Mouse (Mus musculus): ENCODE results near the gene Shq1. TPM values are rescaled to one million over a fixed set of nuclear protein-coding genes. Genes with fewer than 3 reads are reported as not detected.
A peak's percentile ranks its signal among the peaks of the same experiment; 100 is the strongest.

The Shq1 gene
- polyA plus RNA-seq, 1 experiment from 2014 or later = 16.6 TPM

DNA sequence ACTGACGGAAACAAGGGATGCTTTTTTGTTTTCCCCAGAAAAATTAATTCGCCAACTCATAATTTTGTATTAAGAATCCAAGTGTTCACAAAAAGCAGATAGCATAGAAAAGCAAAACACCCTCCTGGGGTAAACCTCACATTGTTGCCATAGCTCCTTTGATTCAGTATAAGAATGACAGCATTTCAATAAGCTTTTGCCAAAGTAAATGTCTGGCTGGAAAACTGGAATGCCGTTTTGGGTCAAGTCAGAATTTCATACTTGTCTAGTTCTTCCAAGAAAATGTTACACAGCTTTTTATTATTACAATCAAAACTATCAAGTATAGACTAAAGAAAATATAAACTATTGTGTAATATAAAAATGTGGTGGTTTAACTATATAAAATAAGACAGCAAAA is 61.7 kb downstream of the Shq1 start:
- DNase-seq (ENCODE audit: low spot score) (no peak), ATAC-seq (replicated peaks; ENCODE audit: low FRiP score, low TSS enrichment, low read depth) (no peak)
- no peak overlapping the region for H3K4me2 ChIP-seq (ENCODE audit: low read length)
- no peaks in the 10 kb centered on the region for H3K4me1 ChIP-seq (replicated peaks; ENCODE audit: control insufficient read depth, insufficient read depth, low read length)
- H3K9ac ChIP-seq (ENCODE audit: low read length) = no peak overlapping the region
- no peaks in the 10 kb centered on the region for H3K27me3 ChIP-seq (replicated peaks; ENCODE audit: control insufficient read depth, insufficient read depth, low read length)
- H3K36me3 ChIP-seq (ENCODE audit: control insufficient read depth, insufficient read depth, low read length) = 0 out of 2 replicates have a peak, but pooled peaks cover 4% of the 10 kb centered on the region
- 90% methylated on average over 3 of the region's 3 CpGs for WGBS
- H3K27ac ChIP-seq (ENCODE audit: low read depth) = no peak overlapping the region
- H3K9me3 ChIP-seq (ENCODE audit: control insufficient read depth, low read length) = no peaks in the 10 kb centered on the region
- H3K4me3 ChIP-seq (ENCODE audit: low read depth, low read length) = no peak overlapping the region

DNA sequence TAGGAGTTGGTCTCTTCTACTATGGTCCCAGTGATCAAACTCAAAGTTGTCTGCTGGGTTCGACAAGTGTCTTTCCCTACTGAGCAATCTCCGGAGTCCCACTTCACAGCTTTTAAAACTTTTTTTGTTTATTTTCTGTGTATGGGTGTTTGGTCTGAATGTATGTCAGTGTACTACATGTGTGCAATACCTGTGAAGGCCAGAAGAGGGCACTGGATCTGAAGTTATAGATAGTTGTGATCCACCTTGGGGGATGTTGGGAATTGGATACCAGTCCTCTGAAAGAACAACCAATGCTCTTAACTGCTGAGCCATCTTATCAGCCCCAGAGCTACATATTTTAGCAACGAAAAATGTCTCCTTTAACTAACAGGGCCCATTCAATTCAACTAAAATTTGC is 62.5 kb downstream of the Shq1 start:
- WGBS = 90% methylated on average over 3 of the region's 3 CpGs
- Histone ChIP-seq H3K9me3 (ENCODE audit: control insufficient read depth, low read length) (no peaks in the 10 kb centered on the region), H3K4me1 (replicated peaks; ENCODE audit: control insufficient read depth, insufficient read depth, low read length) (no peaks in the 10 kb centered on the region), H3K36me3 (ENCODE audit: control insufficient read depth, insufficient read depth, low read length) (0 out of 2 replicates have a peak, but pooled peaks cover 4% of the 10 kb centered on the region), H3K27me3 (replicated peaks; ENCODE audit: control insufficient read depth, insufficient read depth, low read length) (no peaks in the 10 kb centered on the region), H3K9ac (ENCODE audit: low read length) (no peak overlapping the region), H3K4me2 (ENCODE audit: low read length) (no peak overlapping the region), H3K4me3 (ENCODE audit: low read depth, low read length) (no peak overlapping the region), H3K27ac (ENCODE audit: low read depth) (no peak overlapping the region)
- ATAC-seq (replicated peaks; ENCODE audit: low FRiP score, low TSS enrichment, low read depth) (no peak), DNase-seq (ENCODE audit: low spot score) (no peak)

DNA sequence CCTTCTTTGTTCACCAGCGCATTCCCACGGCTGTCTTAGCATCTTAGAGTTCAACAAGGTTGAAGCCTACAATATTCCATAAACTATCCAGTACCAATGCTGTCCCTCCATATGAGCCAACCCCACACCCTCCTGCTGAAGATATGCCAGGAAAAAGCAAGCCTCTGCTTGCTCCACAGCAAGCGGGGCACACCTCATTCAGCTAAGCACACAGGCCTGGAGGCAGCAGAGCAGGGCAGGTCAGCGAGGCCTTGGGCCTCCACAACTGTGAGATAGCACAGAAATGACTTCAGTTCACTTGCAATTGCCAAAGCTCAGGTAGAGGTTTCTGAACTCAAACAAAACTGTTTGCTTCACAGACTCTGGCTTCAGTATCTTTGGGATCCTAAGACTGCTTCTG is 64.2 kb downstream of the Shq1 start:
- H3K4me3 ChIP-seq (ENCODE audit: low read depth, low read length) = no peak overlapping the region
- H3K4me2 ChIP-seq (ENCODE audit: low read length) = no peak overlapping the region
- DNase-seq (ENCODE audit: low spot score) (no peak), ATAC-seq (replicated peaks; ENCODE audit: low FRiP score, low TSS enrichment, low read depth) (no peak)
- no peaks in the 10 kb centered on the region for H3K9me3 ChIP-seq (ENCODE audit: control insufficient read depth, low read length)
- no peak overlapping the region for H3K27ac ChIP-seq (ENCODE audit: low read depth)
- H3K4me1 ChIP-seq (replicated peaks; ENCODE audit: control insufficient read depth, insufficient read depth, low read length) = no peaks in the 10 kb centered on the region; the same call in 1 of the 2 replicates
- H3K36me3 ChIP-seq (ENCODE audit: control insufficient read depth, insufficient read depth, low read length) = 0 out of 2 replicates have a peak, but pooled peaks cover 4% of the 10 kb centered on the region
- 66% methylated on average over 4 of the region's 4 CpGs for whole genome bisulfite sequencing
- no peak overlapping the region for H3K9ac ChIP-seq (ENCODE audit: low read length)
- no peaks in the 10 kb centered on the region for H3K27me3 ChIP-seq (replicated peaks; ENCODE audit: control insufficient read depth, insufficient read depth, low read length)

DNA sequence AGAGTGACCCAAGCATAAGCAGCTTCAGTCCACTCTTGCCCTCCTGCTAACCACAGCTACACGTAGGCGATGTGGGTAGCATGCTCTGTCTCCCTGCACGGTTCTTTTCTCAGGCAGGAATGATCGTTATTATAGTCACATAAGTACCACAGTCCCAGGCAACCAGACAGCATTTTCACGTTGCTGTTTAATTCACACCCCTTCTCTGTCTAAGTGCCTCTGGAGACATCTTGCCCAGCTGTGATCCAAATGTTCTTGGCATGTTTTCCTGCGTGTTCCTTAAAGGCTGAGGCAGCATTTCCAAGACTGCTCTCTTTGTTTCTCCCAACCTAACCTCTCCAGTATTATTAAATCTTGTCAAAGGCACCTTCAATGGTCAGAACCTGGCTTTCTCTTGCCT is 67.3 kb downstream of the Shq1 start:
- Histone ChIP-seq H3K27ac (ENCODE audit: low read depth) (0 out of 2 replicates have a peak overlapping the region, but pooled peaks have one; percentile 47), H3K9me3 (ENCODE audit: control insufficient read depth, low read length) (no peaks in the 10 kb centered on the region), H3K27me3 (replicated peaks; ENCODE audit: control insufficient read depth, insufficient read depth, low read length) (no peaks in the 10 kb centered on the region), H3K4me2 (ENCODE audit: low read length) (no peak overlapping the region), H3K36me3 (ENCODE audit: control insufficient read depth, insufficient read depth, low read length) (0 out of 2 replicates have a peak, but pooled peaks cover 4% of the 10 kb centered on the region), H3K4me1 (replicated peaks; ENCODE audit: control insufficient read depth, insufficient read depth, low read length) (no peaks in the 10 kb centered on the region; the same call in 1 of the 2 replicates), H3K4me3 (ENCODE audit: low read depth, low read length) (no peak overlapping the region), H3K9ac (ENCODE audit: low read length) (no peak overlapping the region)
- no peak for DNase-seq (ENCODE audit: low spot score)
- 71% methylated on average over 6 of the region's 6 CpGs for WGBS
- ATAC-seq (replicated peaks; ENCODE audit: low FRiP score, low TSS enrichment, low read depth) = no peak

DNA sequence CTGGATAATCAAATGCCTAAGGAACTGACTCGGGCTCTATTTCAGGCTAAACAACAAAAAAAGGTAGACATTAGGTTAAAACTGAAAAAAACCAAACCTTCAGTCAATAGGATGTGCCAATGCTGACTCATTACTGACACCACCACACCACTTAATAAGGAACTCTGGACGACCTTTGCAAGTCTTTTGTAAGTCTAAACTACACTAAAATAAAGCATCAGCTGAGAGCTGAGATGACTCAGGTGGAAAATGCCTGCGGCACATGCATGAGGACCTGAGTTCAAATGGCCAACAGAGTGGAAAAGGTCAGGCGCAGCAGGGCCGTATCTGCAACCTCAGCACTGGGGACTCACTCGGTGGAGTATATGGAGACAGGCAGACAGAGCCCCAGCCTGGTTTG is 69.3 kb downstream of the Shq1 start:
- WGBS = 83% methylated on average over 6 of the region's 6 CpGs
- Histone ChIP-seq H3K27ac (ENCODE audit: low read depth) (no peak overlapping the region), H3K27me3 (replicated peaks; ENCODE audit: control insufficient read depth, insufficient read depth, low read length) (no peaks in the 10 kb centered on the region), H3K4me3 (ENCODE audit: low read depth, low read length) (no peak overlapping the region), H3K4me1 (replicated peaks; ENCODE audit: control insufficient read depth, insufficient read depth, low read length) (no peaks in the 10 kb centered on the region; the same call in 1 of the 2 replicates), H3K4me2 (ENCODE audit: low read length) (no peak overlapping the region), H3K9ac (ENCODE audit: low read length) (no peak overlapping the region), H3K9me3 (ENCODE audit: control insufficient read depth, low read length) (no peaks in the 10 kb centered on the region), H3K36me3 (ENCODE audit: control insufficient read depth, insufficient read depth, low read length) (0 out of 2 replicates have a peak, but pooled peaks cover 3% of the 10 kb centered on the region)
- DNase-seq (ENCODE audit: low spot score) (no peak), ATAC-seq (replicated peaks; ENCODE audit: low FRiP score, low TSS enrichment, low read depth) (no peak)

DNA sequence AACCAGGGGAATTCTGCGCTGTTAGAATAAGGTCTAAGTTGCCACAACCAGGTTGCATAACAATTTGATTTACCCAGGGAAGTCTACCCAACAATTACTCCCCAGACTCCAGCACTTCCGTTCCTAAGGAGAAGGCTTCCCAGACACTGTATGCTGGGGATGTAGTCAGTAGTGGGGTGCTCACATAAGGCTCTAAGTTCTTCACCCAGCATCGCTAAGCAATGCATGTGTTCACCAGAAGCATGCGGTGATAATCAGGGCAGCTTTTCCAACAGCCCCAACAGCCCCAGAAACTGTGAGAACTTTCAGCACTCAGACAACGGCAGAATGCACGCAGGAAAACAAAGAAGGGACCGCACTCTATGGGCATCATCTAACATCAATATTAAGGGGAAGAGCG is 77.1 kb downstream of the Shq1 start:
- Histone ChIP-seq H3K27ac (ENCODE audit: low read depth) (no peak overlapping the region), H3K9ac (ENCODE audit: low read length) (no peak overlapping the region), H3K4me3 (ENCODE audit: low read depth, low read length) (no peak overlapping the region), H3K36me3 (ENCODE audit: control insufficient read depth, insufficient read depth, low read length) (0 out of 2 replicates have a peak, but pooled peaks cover 3% of the 10 kb centered on the region), H3K4me1 (replicated peaks; ENCODE audit: control insufficient read depth, insufficient read depth, low read length) (no peaks in the 10 kb centered on the region), H3K9me3 (ENCODE audit: control insufficient read depth, low read length) (no peaks in the 10 kb centered on the region), H3K27me3 (replicated peaks; ENCODE audit: control insufficient read depth, insufficient read depth, low read length) (no peaks in the 10 kb centered on the region), H3K4me2 (ENCODE audit: low read length) (no peak overlapping the region)
- DNase-seq (ENCODE audit: low spot score) = peak; percentile 45
- WGBS = 80% methylated on average over 8 of the region's 8 CpGs
- ATAC-seq (replicated peaks; ENCODE audit: low FRiP score, low TSS enrichment, low read depth) = no peak

DNA sequence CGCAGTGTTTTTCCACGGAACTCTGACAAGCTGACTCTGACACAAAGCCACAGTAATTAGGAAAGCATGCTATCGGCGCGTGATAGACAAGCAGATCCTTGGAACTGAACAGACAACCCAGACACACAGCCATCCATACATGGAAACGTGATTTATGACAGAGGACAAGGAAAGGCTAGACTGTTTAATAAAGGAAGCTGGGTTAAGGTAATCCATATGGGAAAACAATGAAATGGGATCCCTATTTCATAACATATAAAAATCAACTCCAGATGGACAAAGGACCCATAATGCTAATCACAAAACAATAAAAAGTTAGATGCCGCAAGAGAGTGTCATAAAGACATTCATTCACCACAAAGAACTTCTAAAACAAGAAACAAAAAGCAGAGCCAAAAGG is 78.0 kb downstream of the Shq1 start:
- no peak overlapping the region for H3K4me3 ChIP-seq (ENCODE audit: low read depth, low read length)
- no peak overlapping the region for H3K9ac ChIP-seq (ENCODE audit: low read length)
- H3K9me3 ChIP-seq (ENCODE audit: control insufficient read depth, low read length) = no peaks in the 10 kb centered on the region
- 72% methylated on average over 7 of the region's 7 CpGs for WGBS
- DNase-seq (ENCODE audit: low spot score) (peak; percentile 21), ATAC-seq (replicated peaks; ENCODE audit: low FRiP score, low TSS enrichment, low read depth) (no peak)
- H3K27ac ChIP-seq (ENCODE audit: low read depth) = no peak overlapping the region
- H3K4me1 ChIP-seq (replicated peaks; ENCODE audit: control insufficient read depth, insufficient read depth, low read length) = no peaks in the 10 kb centered on the region
- no peaks in the 10 kb centered on the region for H3K27me3 ChIP-seq (replicated peaks; ENCODE audit: control insufficient read depth, insufficient read depth, low read length)
- H3K36me3 ChIP-seq (ENCODE audit: control insufficient read depth, insufficient read depth, low read length) = 0 out of 2 replicates have a peak, but pooled peaks cover 3% of the 10 kb centered on the region
- H3K4me2 ChIP-seq (ENCODE audit: low read length) = no peak overlapping the region

DNA sequence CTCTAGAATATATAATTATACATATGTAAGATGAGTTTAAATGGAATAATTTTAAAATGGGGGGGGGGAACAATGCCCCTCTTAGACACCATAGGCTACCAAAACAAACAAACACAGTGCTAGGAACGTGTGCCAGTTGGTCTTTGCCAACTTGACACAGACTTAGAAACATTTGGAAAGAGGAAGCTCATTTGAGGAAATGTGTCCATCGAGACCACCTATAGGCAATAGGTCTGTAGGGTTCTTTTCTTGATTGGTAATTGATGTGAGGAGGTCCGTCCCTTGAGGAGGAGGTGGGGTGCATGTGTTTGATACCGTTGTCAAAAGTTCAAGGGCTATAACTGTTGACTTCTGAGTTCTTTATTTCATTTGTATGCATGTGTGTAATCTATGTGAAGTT is 80.4 kb downstream of the Shq1 start:
- Histone ChIP-seq H3K36me3 (ENCODE audit: control insufficient read depth, insufficient read depth, low read length) (no peaks in the 10 kb centered on the region), H3K27ac (ENCODE audit: low read depth) (no peak overlapping the region), H3K4me1 (replicated peaks; ENCODE audit: control insufficient read depth, insufficient read depth, low read length) (no peaks in the 10 kb centered on the region), H3K27me3 (replicated peaks; ENCODE audit: control insufficient read depth, insufficient read depth, low read length) (no peaks in the 10 kb centered on the region), H3K9me3 (ENCODE audit: control insufficient read depth, low read length) (no peaks in the 10 kb centered on the region), H3K4me3 (ENCODE audit: low read depth, low read length) (no peak overlapping the region), H3K9ac (ENCODE audit: low read length) (no peak overlapping the region), H3K4me2 (ENCODE audit: low read length) (no peak overlapping the region)
- WGBS = 90% methylated on average over 4 of the region's 4 CpGs
- ATAC-seq (replicated peaks; ENCODE audit: low FRiP score, low TSS enrichment, low read depth) (no peak), DNase-seq (ENCODE audit: low spot score) (no peak)

DNA sequence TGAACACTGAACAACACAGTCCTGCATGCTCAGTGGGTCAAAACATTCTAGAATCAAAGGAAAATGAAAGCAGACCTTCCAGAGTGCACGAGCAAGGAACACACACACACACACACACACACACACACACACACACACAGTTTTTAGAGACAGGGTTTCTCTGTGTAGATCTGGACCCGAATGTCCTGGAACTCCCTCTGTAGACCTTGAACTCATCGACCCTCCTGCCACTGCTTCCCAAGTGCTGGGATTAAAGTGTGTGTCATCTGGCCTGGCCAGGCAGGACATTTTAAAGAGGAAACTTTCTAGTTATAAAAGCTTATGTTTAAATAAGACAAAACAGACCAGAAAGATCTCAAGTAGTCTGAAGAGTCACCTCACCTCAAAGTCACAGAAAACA is 82.1 kb downstream of the Shq1 start:
- Histone ChIP-seq H3K4me2 (ENCODE audit: low read length) (no peak overlapping the region), H3K27ac (ENCODE audit: low read depth) (no peak overlapping the region), H3K4me1 (replicated peaks; ENCODE audit: control insufficient read depth, insufficient read depth, low read length) (no peaks in the 10 kb centered on the region), H3K9me3 (ENCODE audit: control insufficient read depth, low read length) (no peaks in the 10 kb centered on the region), H3K36me3 (ENCODE audit: control insufficient read depth, insufficient read depth, low read length) (no peaks in the 10 kb centered on the region), H3K9ac (ENCODE audit: low read length) (no peak overlapping the region), H3K4me3 (ENCODE audit: low read depth, low read length) (no peak overlapping the region), H3K27me3 (replicated peaks; ENCODE audit: control insufficient read depth, insufficient read depth, low read length) (no peaks in the 10 kb centered on the region)
- no peak for DNase-seq (ENCODE audit: low spot score)
- ATAC-seq (replicated peaks; ENCODE audit: low FRiP score, low TSS enrichment, low read depth) = no peak
- WGBS = 71% methylated on average over 3 of the region's 3 CpGs
